Mouse (Mus musculus) kidney, postnatal 4 days (tissue): Measurements from ENCODE around the gene Fam240b.
"Not testable (repeated sequence)": the region's sequence is repeated elsewhere in the genome, so short reads cannot be mapped to it uniquely, and the experiment has no call there.

Source experiments
- DNase-seq, 2 experiments: peaks; one replicate each; pipeline ENCODE4 v3.0.0; 2021; ENCODE audit warnings: mixed read lengths in 2 of 2

Fam240b gene

DNA sequence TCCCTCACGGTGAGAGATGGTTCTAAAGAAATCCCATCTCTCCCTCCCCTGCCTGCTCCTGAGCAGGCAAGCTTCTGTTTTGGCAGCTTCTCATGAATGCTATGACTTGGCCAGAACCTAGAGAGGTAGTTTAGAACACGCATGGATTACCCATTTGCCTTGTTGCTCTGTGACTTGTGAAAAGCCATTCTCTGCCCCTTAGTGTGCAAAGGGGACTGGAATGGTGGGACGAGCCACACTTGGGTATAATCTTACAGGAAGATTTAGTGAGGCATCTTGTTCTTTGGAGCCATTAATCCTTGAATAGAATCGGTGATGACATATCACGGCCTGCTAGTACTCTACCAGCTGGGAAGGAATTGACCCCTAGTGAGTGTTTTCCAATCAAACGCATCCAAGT, at the start of gene Fam240b:
Gene Fam240b, minus strand, starts transcription at position 101 of the 400 bp plus-strand sequence.
- DNase-seq: no peak

DNA sequence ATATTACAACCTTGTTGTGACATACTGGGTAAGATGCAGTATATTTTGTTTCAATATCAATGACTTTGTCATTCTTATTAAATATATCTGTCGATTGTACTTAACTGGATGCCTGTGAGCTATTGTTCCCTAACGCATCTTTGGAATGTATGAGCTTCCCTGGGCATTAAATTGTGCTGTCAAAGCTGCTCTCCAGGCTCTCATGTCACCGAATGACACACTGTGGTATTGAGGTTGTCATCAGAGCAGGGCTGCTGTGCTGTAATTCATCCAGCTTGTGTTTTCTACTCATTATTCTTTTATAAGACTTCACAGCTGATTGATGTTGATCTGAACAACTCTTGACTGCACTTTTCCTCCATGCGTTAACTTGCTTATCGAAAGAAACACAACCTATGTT, 32.5 kb upstream of the Fam240b start:
- DNase-seq: no peak

DNA sequence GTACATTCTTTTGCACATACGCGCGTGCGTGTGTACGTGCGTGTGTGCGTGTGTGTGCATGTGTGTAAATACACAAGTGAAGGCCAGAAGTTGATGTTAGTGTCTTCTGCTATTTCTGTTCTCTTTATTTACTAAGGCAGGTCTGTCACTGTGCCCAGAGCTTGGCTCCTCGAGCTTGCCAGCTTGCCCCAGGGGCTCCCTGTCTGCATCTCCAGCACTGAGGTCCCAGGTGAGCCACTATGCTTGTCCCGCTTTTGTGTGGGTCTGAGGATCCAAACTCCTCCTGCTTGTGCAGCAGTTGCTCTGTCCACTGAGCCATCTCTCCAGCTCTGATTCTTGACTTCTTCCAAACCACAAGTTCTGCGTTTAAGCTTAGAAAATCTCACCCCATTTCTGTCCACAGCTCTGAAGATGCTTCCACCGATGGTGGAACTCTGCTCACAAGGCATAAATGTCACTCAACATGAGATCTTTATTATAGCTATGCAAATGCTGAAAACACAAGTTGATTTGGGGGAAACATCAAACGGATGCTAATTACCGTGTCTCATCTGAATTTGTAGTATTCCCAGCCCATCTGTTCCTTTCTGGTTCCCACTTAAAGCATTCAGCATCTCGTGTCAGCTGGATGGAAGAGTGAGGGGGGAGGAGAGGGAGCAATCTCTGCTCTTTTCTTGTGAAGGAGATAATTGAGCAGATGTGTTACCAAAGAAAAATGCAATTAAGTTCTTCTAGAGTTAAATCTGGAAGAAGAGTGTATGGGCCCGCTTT, 29.1 kb upstream of the Fam240b start:
- DNase-seq: no peak

DNA sequence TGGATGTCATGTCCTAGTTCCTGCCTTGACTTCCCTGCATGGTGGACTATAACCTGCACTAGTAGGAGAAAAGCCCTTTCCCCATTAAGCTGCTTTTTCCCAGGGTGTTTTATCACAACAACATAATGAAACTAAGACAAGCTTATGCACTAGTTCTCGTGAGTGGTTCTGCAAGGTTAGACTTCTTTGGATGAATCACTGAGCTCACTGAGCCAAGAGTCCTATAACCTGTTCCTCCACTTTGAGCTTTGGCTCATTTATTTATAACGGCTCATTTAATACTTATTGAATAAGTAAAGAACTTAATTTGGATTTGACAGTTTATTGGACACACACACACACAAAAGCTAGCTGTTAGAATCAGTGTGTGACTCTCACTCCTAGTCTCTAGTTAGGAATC, 16.7 kb upstream of the Fam240b start:
- no peak for DNase-seq

DNA sequence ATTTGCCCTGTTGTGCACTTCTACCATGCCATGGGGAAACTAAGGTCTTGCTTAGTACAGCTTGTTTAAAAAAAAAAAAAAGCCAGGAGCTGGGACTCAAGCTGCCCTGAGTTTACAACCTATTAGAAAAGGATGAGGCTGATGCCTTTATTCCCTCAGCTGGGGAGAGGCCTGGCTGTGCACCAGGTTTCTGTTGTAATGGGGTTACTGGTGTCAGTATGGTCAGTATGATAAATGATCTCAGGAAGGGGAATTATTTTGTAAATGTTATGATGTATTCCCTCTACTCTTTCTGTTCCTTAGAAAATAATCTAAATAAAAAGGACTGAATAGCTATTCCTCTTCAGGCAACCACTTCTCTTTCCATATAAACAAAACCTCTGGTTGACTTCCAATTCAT, 14.0 kb upstream of the Fam240b start:
- DNase-seq: peak; percentile 14 to 21

DNA sequence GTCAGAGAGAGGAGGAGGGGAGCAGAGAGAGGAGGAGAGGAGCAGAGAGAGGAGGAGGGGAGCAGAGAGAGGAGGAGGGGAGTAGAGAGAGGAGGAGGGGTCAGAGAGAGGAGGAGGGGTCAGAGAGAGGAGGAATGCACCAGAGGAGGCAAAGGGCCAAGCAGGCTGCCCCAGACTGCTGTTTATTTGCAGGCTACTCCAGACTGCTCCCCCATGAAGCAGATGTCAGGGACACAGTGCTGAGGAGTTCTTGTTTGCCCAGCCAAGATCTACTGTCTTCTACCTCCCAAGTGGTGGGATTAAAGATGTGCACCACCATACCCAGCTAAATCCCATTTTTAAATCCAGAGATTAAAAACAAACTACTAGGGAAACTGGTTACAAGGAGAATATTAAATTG, 9.8 kb upstream of the Fam240b start:
- DNase-seq: peak in 1 of 2 experiments; percentile 20

DNA sequence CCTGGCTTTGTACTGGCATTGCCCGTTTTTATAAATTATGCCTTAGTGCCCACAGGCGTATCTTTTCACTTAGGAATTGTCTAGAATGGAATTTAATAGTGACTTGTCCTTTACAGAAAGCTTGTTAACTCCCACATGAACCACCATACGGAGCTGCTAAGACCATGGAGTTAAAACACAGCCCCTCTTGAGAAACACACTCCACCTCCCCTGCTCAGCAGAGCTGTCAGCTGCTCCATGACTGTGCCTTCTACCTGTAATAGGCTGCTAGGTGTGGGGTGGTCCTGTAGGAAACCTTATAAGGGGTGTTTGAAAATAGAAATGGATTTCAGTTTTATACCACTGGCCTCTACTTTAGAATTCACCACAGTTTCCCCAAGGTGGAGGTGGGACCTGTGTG, 5.2 kb upstream of the Fam240b start:
- DNase-seq: no peak

DNA sequence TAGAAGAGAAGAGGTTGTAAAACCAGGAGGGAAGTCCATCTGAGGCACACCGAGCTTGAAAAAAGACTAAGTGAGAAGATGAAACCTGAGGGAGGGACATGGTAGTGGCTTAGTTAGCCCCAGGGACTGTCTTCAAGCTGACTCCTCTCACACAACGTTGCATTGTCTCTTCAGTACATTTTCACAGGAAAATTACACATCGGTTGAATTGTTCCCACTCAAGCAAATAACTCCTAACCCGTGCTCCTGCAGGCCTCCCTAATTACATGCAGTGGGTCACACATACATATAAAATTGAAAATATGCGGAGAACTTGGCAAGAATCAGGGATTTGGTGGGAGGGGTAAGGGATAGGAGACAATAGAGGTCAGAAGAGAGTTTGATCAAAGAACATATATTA, 4.0 kb downstream of the Fam240b start:
- no peak for DNase-seq

DNA sequence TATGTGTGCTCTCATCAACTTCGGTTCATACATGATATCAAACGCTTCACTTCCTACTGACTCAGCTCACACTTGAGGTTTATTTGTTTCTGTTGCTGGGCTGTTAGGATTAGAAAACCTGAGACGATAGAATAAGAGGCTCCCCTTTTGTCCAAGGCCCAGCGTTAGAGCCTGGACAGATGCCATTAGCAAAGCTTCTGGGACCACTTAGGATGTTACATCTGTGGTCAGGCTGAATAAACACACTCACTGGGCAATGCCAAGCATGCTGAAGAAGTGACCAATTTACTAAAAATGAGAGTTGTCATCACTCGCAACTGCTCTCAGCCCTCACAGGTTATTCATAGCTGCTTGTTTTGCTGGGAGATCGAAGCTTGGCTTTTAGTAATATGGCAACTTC, 7.7 kb downstream of the Fam240b start:
- no peak for DNase-seq

DNA sequence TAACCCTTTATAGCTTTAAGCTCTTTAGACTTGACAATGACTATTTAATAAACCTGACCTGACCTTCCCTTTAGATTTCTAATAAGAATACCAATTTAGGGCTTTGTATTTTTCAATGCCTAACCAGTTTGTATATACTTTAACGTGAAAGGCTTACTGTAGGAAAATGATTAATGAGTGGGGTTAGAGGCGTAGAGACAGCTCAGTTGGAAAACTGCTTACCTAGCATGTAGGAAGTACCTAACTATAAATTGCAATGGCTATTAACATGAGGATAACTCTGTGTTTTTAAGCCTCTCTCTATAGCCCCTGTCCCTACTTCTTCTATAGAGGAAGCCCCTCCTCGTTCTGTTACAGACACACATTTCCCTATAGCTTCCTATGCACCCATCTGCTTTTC, 17.6 kb downstream of the Fam240b start:
- no peak for DNase-seq

DNA sequence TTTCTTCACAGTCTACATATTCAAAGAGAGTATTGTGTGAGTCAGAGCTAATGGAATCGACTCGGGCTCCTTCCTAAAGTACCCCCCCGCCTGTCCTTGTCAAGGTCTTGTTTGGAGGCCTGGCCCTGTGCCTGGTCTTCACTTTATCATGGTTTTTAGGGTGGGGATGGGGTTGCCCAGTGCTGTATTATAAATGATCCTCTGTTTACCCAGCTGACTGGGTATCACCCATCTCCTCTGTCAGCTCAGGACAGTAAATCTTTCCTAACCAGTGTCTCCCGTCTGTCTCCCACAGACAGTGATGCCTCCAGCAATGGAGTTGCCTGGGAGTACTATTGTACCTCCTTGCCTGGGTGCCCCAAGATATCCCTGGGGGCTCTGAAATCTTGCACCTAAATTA, 19.6 kb downstream of the Fam240b start:
- DNase-seq: no peak

DNA sequence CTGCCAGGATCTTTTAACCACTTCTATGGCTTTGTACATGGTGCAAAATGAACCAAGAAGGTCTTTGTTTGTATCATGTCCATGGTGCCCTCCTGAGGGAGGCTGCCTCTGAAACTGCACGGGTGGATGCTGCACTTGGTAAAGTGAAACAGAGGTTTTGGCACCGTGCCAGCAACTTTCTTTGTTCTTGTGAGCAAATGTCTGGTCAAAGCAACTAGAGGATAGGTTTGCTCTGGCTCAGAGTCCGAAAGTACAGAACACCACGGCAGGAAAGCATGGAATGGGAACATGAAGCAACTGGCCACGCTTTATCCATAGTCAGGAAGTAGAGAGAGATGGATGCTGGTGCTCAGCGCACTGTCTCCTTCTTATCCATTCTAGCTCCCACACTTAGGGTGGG, 29.7 kb downstream of the Fam240b start:
- peak; percentile 60 to 66 for DNase-seq

DNA sequence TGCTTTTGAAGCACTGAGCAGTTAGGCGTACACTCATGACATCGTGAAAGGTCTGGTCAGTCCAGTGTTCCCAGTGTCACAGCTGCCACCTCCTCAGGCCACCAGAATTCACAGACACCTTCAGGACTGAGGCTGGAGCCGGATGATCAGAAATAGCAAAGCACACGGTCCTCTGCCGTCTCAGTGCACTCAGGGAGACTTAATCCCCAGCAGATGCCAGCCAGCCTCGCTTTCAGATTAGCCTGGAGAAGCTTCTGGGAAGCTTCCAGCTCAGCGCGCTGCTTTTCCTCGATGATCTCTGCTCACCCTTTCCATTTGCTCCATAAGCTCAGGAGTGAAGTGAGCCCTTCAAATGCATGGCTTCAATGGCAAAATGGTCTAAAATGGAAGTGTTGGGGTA, 32.4 kb downstream of the Fam240b start:
- no peak for DNase-seq

DNA sequence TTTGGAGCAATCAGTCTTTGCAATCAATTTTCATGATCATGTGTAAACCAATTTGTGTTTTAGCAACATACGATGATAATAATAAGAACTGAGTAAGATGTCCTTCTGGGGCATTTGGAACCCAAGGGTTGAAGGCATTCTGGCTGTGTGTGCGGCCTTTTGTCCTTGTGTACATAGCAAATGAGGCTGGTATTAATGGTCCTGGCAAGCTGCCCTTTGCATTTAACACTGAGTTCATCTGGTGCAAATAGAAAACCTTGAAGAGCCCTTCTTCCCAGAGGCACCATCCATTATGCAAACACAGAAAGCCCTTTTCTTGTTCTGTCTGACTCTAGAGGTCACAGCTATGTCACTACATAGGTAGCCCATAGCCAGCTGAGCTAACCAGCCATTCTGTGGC, 35.0 kb downstream of the Fam240b start:
- DNase-seq: no peak

DNA sequence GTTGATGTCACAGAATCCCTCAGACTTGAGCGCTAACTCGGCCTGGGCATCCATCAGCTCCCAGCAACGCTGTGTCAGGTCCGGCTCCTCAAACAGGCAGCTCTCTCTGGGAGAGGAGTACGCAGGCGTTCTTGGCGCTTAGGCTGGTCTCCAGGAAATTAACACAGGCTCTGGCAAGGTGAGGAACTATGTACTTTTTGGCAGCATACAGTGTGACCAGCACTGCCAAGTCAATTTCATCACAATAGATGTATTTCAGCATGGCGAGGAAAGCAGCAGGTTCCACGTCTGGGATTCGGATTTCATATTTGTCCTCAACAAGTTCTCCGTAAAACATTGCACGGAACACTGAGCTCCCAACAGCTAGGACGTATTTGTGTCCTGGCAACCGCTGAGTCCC, 39.4 kb downstream of the Fam240b start:
- DNase-seq: no peak

DNA sequence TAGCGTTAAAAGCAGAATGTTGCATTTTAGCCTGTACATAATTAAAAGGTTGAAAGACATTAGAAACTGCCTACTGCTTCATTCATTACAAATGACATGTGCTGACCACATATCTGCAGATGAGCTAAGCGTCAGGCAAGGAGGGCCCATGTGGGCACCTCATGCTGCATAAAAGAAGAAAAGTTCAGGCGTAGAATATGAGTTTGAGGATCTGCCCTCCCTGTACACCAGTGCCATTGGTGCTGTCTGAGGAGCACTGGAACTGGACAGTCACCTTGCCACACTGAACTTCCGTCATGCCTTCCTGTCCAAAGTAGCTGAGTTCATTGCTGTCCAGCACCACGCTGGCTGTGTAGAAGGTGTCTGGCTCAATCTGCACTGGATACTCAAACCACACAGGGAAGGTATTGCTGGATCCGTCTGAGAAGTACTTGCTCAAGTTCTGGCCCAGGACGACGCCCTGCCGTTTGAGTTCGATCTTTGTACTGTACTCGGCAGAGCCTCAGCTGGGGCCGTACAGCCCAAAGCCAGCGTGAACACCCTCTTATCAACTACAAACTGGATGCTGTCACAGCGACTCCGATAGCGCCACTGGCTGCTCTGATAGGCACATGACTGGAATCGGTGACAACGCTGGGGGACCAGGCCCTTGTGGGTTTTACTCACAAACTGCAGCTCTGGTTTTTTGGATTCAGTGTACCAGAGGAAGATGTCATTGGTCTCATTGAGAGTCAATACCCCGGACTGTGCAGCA, 40.2 kb downstream of the Fam240b start:
- not testable (repeated sequence) for DNase-seq

DNA sequence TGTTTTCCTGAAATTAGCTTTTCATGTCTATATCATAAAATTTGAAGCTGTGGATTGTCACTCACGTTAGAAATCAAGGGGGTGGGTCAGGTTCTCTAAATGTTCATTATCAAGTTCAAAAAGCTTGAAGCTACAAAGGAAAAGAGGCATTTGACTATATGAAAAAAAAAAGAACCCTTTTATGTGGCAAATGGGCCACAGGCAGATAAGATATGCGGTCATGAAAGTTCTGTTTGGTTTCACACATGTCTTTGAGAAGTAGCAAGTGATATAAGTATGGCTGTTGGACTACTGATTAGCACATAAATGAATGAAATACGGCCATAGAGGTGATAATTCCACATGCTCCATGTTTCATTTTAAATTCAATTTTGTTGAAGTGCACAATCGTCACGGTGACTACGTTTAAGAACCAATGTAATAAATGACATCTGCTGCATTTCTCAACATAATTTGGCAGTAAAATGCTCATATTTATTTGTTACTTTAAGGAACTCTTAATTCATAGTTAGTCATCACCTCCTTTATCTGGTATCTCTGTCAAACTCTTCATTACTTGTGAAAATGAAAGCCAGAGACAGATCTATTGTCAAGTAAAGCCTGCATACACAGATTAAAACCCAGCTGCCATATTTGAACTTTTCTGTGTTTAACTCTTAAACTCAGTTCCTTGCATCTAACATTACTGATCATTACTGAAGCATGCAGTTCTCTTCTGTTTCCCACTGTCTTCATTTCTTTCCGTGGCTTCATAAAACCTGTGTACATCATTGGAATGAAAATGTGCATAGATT, 47.4 kb downstream of the Fam240b start:
- no peak for DNase-seq

DNA sequence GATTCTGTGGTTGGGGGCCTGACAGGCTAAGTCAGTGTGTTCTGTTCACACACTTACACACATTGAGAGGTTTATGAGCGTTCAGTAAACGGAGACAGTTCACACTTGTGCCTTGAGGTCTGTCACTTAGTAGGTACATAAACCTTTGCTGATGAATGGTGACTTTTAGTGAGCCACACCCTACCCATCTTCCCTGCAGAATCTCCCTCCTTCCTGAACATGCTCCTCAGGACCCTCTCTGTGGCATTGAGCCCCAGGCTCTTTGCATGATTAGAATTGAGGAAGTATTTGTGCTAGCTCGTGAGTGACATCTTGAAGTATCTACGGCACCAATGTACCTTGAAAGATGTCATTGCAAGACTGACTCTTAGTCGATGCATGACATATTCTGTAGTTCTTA, 48.9 kb downstream of the Fam240b start:
- no peak for DNase-seq

DNA sequence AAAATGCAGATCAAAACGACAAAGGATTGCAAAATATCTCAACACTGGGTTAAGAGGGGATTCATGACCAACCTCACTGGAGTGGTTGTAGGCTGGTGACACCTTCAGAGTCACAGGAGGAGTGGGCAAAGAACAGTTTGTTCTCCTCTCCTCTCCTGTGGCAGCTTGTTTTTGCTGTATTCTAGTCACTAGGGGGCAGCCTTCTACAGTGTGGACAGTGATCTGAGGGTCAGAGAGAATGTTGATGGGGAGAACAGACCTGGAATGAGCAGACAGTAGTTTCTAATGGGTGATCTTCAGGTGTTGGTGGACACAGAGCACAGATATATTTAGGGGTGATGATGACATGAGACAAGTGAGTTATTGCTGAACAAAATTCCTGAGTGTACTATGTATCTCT, 49.6 kb downstream of the Fam240b start:
- peak in 1 of 2 experiments; percentile 51 for DNase-seq

DNA sequence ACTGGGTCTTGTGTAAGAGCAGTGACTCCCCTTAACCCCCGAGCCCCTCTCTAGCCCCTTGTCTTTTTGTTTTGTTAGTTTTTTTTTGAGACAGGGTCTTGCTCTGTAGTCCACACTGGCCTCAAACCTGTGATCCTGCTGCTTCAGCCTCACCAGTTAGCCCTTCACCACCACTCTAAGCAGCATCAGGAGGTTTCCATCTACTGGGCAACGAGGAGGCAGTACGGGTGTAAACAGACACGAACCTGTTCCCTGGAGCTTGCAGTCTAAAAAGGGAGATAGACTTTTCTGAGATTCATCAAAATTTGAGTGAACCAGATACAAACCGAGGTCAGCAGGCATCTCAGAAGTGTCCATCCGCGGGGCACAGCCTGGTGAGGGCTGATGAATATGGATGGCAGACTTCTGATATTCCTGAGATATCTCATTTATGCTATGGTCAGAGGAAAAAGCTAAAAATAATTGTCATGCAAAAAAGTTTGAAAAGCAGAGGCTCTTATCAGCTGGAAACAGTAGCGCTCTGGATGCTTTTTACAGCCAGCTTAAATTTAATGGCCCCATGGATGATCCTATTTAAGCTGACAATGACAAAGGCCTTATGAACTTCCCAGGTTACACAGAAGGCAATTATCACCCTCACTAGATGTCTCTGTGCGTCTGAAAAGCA, 52.2 kb downstream of the Fam240b start:
- DNase-seq: no peak

DNA sequence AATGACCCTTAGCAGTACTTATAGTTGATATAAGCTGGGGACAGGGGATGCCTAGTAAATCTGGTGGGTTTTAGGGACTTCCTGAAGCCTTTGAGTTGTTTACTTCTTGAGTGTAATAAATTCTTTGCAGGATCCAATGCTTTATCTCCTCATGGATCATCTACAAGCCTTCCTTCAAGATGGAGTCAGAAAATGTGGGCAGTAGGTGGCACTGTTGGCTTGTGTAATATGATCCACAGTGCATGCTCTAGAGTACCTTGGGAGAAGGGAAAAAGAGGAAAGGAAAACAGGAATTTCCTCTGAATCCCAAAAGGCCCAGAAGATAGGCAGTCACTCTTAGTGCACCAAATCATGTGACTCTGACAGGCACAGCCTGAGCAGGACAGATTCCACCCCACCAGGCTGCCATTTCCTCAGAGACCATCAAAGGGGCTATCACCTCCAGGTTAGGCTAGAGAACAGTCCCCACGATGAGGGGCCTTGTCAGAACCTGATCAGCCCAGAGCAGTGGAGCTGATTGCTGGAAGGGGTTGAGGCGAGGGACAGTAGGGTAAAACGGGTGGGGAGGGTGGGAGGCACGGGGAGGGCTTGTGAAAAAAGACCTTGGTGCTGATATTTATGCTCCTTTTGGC, 54.2 kb downstream of the Fam240b start:
- DNase-seq: peak; percentile 75 to 82

DNA sequence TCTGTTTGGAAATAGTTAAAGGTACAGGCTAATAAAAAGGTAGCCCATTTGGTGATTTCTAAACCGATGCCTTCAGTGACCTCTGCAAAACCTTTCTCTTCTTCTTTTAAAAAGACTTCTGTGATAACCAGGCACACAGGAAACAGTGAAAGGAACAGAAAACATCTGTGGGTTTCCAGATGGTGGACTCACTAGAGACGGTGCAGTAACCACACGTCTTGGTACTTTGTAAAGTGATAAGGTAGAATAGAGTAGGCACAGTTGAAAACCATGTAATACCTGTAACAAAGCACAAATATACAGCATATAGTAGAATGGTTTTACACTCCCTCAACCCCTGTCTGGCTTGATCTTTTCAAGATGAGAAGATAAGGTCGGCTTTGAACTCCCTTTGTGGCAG, 57.0 kb downstream of the Fam240b start:
- DNase-seq: no peak

DNA sequence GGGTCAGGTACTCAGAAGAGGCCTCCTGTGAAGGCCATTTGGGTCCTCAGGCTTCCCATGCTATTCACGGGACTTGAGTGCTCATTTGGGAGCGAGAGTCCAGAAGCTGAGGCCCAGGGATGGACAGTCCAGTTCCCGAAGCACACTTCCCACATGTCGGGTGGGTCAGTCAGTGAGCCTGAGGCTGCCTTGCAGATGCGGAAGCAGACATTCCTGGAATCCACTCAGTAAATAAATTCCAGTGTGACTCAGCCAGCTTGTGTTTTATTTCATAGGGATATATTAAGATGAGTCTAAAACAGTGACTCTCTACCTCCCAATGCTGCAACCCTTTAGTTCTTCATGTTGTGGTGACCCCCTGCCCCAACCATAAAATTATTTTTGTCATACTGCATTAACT, 58.1 kb downstream of the Fam240b start:
- peak in 1 of 2 experiments; percentile 12 for DNase-seq
